Mouse (Mus musculus): ENCODE results near the gene Cpa2.

DNA sequence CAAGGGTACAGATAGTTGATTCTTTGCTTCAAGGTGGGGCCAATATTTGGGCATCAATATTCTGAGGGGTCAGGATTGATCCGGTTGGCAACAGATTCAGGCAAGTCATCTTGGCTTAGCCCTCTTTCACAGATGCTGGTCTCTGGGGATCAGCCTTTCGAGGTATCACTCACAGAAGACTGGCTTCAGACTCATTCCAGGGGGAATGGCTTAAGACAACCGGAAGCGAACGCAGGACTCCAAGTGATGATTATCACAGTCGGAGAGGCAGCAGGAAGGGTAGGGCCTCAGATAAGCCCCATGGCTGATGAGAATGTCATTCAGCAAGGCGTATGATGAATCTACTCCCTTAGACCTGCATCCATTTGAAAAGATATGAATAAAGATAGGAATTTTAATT, 53.0 kb downstream of the Cpa2 start:
- TF ChIP-seq EP300 (IDR thresholded peaks at IDR 0.05) (no peak), CTCF (IDR thresholded peaks at IDR 0.05) (no peak)

Data from lung, postnatal 0 days (tissue).